Comparison of ENCODE assay signal across 10 mouse cellular contexts in the genomic region with DNA sequence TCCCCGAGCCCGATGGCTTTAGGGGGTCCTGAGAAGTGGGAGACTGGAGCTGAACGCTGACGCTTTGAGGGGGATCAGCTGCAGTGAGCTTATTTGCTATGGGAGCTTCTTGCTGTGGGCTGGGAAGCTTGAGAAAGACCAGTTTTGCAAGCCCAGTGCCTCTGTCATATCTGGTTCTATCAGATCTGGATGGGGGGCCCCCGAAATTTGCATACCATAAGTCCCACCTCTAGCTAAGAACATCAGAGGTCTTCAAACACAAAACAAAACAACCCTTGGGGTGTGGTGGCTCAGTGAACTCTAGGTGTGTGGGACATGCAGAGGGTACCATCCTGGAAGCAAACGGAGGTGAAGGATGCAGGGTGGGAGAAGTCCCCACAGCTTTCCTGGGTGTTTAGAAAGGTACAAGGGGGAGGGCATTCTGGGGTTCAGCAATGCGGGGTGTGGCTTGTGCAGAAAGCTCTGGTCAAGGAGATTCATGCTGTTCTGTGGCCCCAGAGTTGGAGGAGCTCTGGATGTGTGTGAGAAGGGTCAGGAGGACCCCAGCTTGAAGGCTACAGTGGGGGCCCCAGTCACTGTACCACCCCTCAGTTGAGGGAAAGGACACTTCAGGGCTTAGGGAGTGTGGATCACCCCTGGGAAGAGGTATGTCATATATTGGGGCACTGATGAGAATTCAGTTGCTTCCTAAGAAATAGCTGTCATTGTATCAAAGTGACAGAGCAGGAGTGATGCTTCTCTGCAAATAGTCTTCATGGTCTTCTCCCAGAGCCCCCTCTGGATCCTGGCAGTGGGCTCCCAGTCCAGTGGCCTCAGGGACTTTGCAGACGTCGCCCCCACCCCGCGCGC.
DNase-seq lines count a peak whose midpoint lies in the region; ATAC-seq and TF ChIP-seq lines count a peak whose summit lies in the region.
"Had no signal": no experiment of that assay in that cellular context is flagged by ENCODE, and none has a peak within 500 bp of the region (broad histone marks: within the 10 kb centered on the region; RNA-seq: fewer than 3 reads in every experiment).

No protein-coding gene starts in this region.

- intact Hi-C loops in left cerebral cortex, adult 2 months (cut with DNase I): loop anchor here (10.0 kb wide), 1 partner anchor 815 kb away; the partner anchor contains the start of gene Mettl2
- intact Hi-C loops in left cerebral cortex, postnatal 4 days (cut with DNase I): loop anchor here (10.0 kb wide), 1 partner anchor 155 kb away; the partner anchor contains the start of gene Kansl1

- peaks cover 6% of the 10 kb centered on the region for H3K4me1 ChIP-seq in forebrain, embryonic 10.5 days
- no peaks in the 10 kb centered on the region for H3K4me1 ChIP-seq in forebrain, embryonic 13.5 days
- H3K4me1 ChIP-seq in intestine, embryonic 15.5 days (replicated peaks): 0 out of 2 replicates have a peak, but pooled peaks cover 4% of the 10 kb centered on the region
- no peaks in the 10 kb centered on the region for H3K4me1 ChIP-seq in hindbrain, embryonic 12.5 days

- no peak for DNase-seq in forebrain, embryonic 10.5 days (ENCODE audit: extremely low spot score, low spot score)
- no peak for DNase-seq in left cerebral cortex, adult 2 months (ENCODE audit: extremely low spot score in 1 of 2, low spot score in 2 of 2)
- DNase-seq in left cerebral cortex, postnatal 4 days: no peak
- DNase-seq in frontal cortex, postnatal 25 days (ENCODE audit: low spot score in 2 of 2): no peak
- DNase-seq: heart, postnatal 14 days had no signal

- peak overlapping the region; percentile 30; the same call in 1 of the 2 replicates for H3K27ac ChIP-seq in forebrain, embryonic 10.5 days
- no peak overlapping the region for H3K27ac ChIP-seq in forebrain, embryonic 13.5 days
- H3K27ac ChIP-seq in left cerebral cortex, adult 2 months: peak overlapping the region; percentile 40
- no peak overlapping the region for H3K27ac ChIP-seq in intestine, embryonic 15.5 days
- no peak overlapping the region for H3K27ac ChIP-seq in hindbrain, embryonic 12.5 days
- H3K27ac ChIP-seq: macrophage had no signal

- no peaks in the 10 kb centered on the region for H3K9me3 ChIP-seq in forebrain, embryonic 10.5 days
- H3K9me3 ChIP-seq in forebrain, embryonic 13.5 days (replicated peaks): no peaks in the 10 kb centered on the region
- no peaks in the 10 kb centered on the region for H3K9me3 ChIP-seq in intestine, embryonic 15.5 days
- no peaks in the 10 kb centered on the region for H3K9me3 ChIP-seq in hindbrain, embryonic 12.5 days (replicated peaks)

- peak overlapping the region; percentile 31 for H3K4me3 ChIP-seq in forebrain, embryonic 10.5 days
- no peak overlapping the region for H3K4me3 ChIP-seq in forebrain, embryonic 13.5 days
- H3K4me3 ChIP-seq in left cerebral cortex, adult 2 months: no peak overlapping the region
- peak overlapping the region; percentile 27 for H3K4me3 ChIP-seq in intestine, embryonic 15.5 days (replicated peaks)
- no peak overlapping the region for H3K4me3 ChIP-seq in hindbrain, embryonic 12.5 days

- peaks cover 25% of the 10 kb centered on the region for H3K27me3 ChIP-seq in forebrain, embryonic 10.5 days (ENCODE audit: poor library complexity, severe bottlenecking)
- H3K27me3 ChIP-seq in forebrain, embryonic 13.5 days: peaks cover 28% of the 10 kb centered on the region
- 0 out of 2 replicates have a peak, but pooled peaks cover 8% of the 10 kb centered on the region for H3K27me3 ChIP-seq in intestine, embryonic 15.5 days (replicated peaks)
- peaks cover 28% of the 10 kb centered on the region for H3K27me3 ChIP-seq in hindbrain, embryonic 12.5 days

- H3K36me3 ChIP-seq in forebrain, embryonic 10.5 days (replicated peaks): no peaks in the 10 kb centered on the region
- peaks cover 24% of the 10 kb centered on the region for H3K36me3 ChIP-seq in forebrain, embryonic 13.5 days (ENCODE audit: poor library complexity, severe bottlenecking)
- H3K36me3 ChIP-seq in intestine, embryonic 15.5 days: no peaks in the 10 kb centered on the region
- H3K36me3 ChIP-seq in hindbrain, embryonic 12.5 days: peaks cover 20% of the 10 kb centered on the region; the same call in 1 of the 2 replicates

- TF ChIP-seq CTCF in left cerebral cortex, adult 2 months (IDR thresholded peaks at IDR 0.05): no peak

- H3K4me2 ChIP-seq in forebrain, embryonic 13.5 days: no peak overlapping the region
- peak overlapping the region; percentile 64 for H3K4me2 ChIP-seq in intestine, embryonic 15.5 days (replicated peaks)
- H3K4me2 ChIP-seq in hindbrain, embryonic 12.5 days (replicated peaks): no peak overlapping the region

- no peak overlapping the region for H3K9ac ChIP-seq in forebrain, embryonic 13.5 days
- H3K9ac ChIP-seq in intestine, embryonic 15.5 days: 0 out of 2 replicates have a peak overlapping the region, but pooled peaks have one; percentile 8
- H3K9ac ChIP-seq in hindbrain, embryonic 12.5 days: no peak overlapping the region

- 42% methylated on average over 12 of the region's 12 CpGs for WGBS in forebrain, embryonic 10.5 days
- WGBS in forebrain, embryonic 13.5 days: 44% methylated on average over 12 of the region's 12 CpGs
- 37% methylated on average over 12 of the region's 12 CpGs for WGBS in intestine, embryonic 15.5 days
- 39% methylated on average over 12 of the region's 12 CpGs for WGBS in hindbrain, embryonic 12.5 days

- ATAC-seq in forebrain, embryonic 13.5 days: no peak
- ATAC-seq in intestine, embryonic 15.5 days: no peak
- peak; percentile 39 for ATAC-seq in megakaryocyte, adult 5-6 weeks (ENCODE audit: poor library complexity, severe bottlenecking)
- no peak for ATAC-seq in hindbrain, embryonic 12.5 days (ENCODE audit: low FRiP score)

Comparison
In these comparisons a context has a peak if more than half of its experiments do, and no peak if none do; other contexts are left out.
1. H3K27ac ChIP-seq: peak in forebrain, embryonic 10.5 days (single experiment) and left cerebral cortex, adult 2 months (single experiment); none in forebrain, embryonic 13.5 days (single experiment), intestine, embryonic 15.5 days (single experiment) and hindbrain, embryonic 12.5 days (single experiment).
2. H3K4me3 ChIP-seq: peak in forebrain, embryonic 10.5 days (single experiment) and intestine, embryonic 15.5 days (single experiment); none in forebrain, embryonic 13.5 days (single experiment), left cerebral cortex, adult 2 months (single experiment) and hindbrain, embryonic 12.5 days (single experiment).